Mouse (Mus musculus) CH12.LX (cell line): ENCODE results near the gene Sipa1l3. TPM values are rescaled to one million over a fixed set of nuclear protein-coding genes. Genes with fewer than 3 reads are reported as not detected.

ENCODE experiments used
- DNase-seq: peaks from one replicate; pipeline ENCODE4 v3.0.0-alpha.2; 2013; ENCODE audit errors: extremely low read depth
- H3K27ac ChIP-seq: 2 replicates; pipeline ENCODE4 v1.5.1; 2012; ENCODE audit warnings: low read depth, mild to moderate bottlenecking, control low read depth, moderate library complexity; ENCODE audit not compliant: insufficient read depth
- H3K27me3 ChIP-seq: replicated peaks from 2 replicates; pipeline ENCODE3; 2012; ENCODE audit warnings: inconsistent platforms
- H3K36me3 ChIP-seq, 2 experiments: replicated peaks in 1 of 2; 2 replicates each; pipeline versions ENCODE3 to v1.6.1; 2012; ENCODE audit warnings: inconsistent platforms in 1 of 2, low read length in 1 of 2, mild to moderate bottlenecking in 1 of 2, mixed read lengths in 1 of 2, moderate library complexity in 1 of 2; ENCODE audit not compliant: control insufficient read depth in 1 of 2, insufficient read depth in 1 of 2
- H3K4me1 ChIP-seq, 2 experiments: 2 replicates each; pipeline ENCODE4 v1.6.1; 2012; ENCODE audit warnings: inconsistent platforms in 1 of 2, moderate library complexity in 1 of 2; ENCODE audit not compliant: insufficient read depth in 2 of 2, control insufficient read depth in 1 of 2
- H3K4me2 ChIP-seq: 2 replicates; pipeline ENCODE4 v1.6.1; 2012; ENCODE audit warnings: low read depth, mild to moderate bottlenecking, control low read depth; ENCODE audit not compliant: poor library complexity, insufficient read depth, severe bottlenecking
- H3K4me3 ChIP-seq, 3 experiments: fragments of 150-350 bp in 1 of 3; sonication (generic) in 1 of 3; replicated peaks in 1 of 3; 2 replicates each; pipeline versions ENCODE3 to v1.5.1; 2011 to 2012; ENCODE audit warnings: low read depth in 2 of 3, low read length in 2 of 3, mild to moderate bottlenecking in 2 of 3, moderate library complexity in 2 of 3, control low read depth in 1 of 3, improper control_type of control experiment in 1 of 3, inconsistent platforms in 1 of 3, mixed read lengths in 1 of 3; ENCODE audit not compliant: poor library complexity in 1 of 3
- H3K79me2 ChIP-seq: replicated peaks from 2 replicates; pipeline ENCODE4 v1.6.1; 2012; ENCODE audit warnings: mild to moderate bottlenecking, moderate library complexity; ENCODE audit not compliant: control insufficient read depth, poor library complexity, insufficient read depth, severe bottlenecking; ENCODE audit errors: extremely low read depth
- H3K9ac ChIP-seq: 2 replicates; pipeline ENCODE4 v1.6.1; 2012; ENCODE audit warnings: low read depth, mild to moderate bottlenecking, control low read depth, moderate library complexity; ENCODE audit not compliant: insufficient read depth
- H3K9me3 ChIP-seq: replicated peaks from 2 replicates; pipeline ENCODE3; 2012; ENCODE audit warnings: low read length, inconsistent platforms, mixed read lengths
- BHLHE40 ChIP-seq: IDR thresholded peaks from 2 replicates; pipeline ENCODE4 v1.6.1; 2011; ENCODE audit warnings: mild to moderate bottlenecking, low read depth, low read length, improper control_type of control experiment
- CHD1 ChIP-seq: IDR thresholded peaks from 2 replicates; pipeline ENCODE4 v1.6.1; 2012; ENCODE audit warnings: low read depth, low read length, improper control_type of control experiment, inconsistent platforms
- CTCF ChIP-seq, 2 experiments: IDR thresholded peaks in 1 of 2; conservative IDR thresholded peaks in 1 of 2; 2 replicates each; pipeline ENCODE4 v1.5.1; 2011 to 2012; ENCODE audit warnings: low read depth in 2 of 2, low read length in 2 of 2, improper control_type of control experiment in 1 of 2, inconsistent platforms in 1 of 2, mild to moderate bottlenecking in 1 of 2, moderate library complexity in 1 of 2
- ELF1 ChIP-seq: IDR thresholded peaks from 2 replicates; pipeline ENCODE4 v1.6.1; 2014; ENCODE audit warnings: low read depth, mild to moderate bottlenecking, inconsistent platforms, low read length, improper control_type of control experiment
- GABPA ChIP-seq: IDR thresholded peaks from 2 replicates; pipeline ENCODE4 v1.6.1; 2012; ENCODE audit warnings: low read depth, low read length, improper control_type of control experiment, inconsistent platforms; ENCODE audit not compliant: insufficient replicate concordance
- HCFC1 ChIP-seq: IDR thresholded peaks from 2 replicates; pipeline ENCODE4 v1.6.1; 2012; ENCODE audit warnings: low read depth, mild to moderate bottlenecking, inconsistent platforms, low read length, improper control_type of control experiment
- IRF4 ChIP-seq: IDR thresholded peaks from 2 replicates; pipeline ENCODE4 v1.6.1; 2014; ENCODE audit warnings: low read depth, mild to moderate bottlenecking, inconsistent platforms, low read length, improper control_type of control experiment
- JUN ChIP-seq: IDR thresholded peaks from 2 replicates; pipeline ENCODE4 v1.6.1; 2011; ENCODE audit warnings: low read depth, mild to moderate bottlenecking, low read length, improper control_type of control experiment, moderate library complexity; ENCODE audit not compliant: insufficient read depth
- JUND ChIP-seq: conservative IDR thresholded peaks from 2 replicates; pipeline ENCODE4 v1.6.1; 2011; ENCODE audit warnings: low read depth, low read length, improper control_type of control experiment
- KAT2A ChIP-seq: IDR thresholded peaks from 2 replicates; pipeline ENCODE4 v1.6.1; 2012; ENCODE audit warnings: low read length, improper control_type of control experiment, inconsistent platforms; ENCODE audit not compliant: insufficient replicate concordance
- MAX ChIP-seq: IDR thresholded peaks from 2 replicates; pipeline ENCODE4 v1.6.1; 2011; ENCODE audit warnings: low read length, improper control_type of control experiment
- MXI1 ChIP-seq: IDR thresholded peaks from 2 replicates; pipeline ENCODE4 v1.6.1; 2011; ENCODE audit warnings: mild to moderate bottlenecking, low read depth, low read length, improper control_type of control experiment
- MYC ChIP-seq: IDR thresholded peaks from 2 replicates; pipeline ENCODE4 v1.6.1; 2011; ENCODE audit warnings: low read depth, mild to moderate bottlenecking, improper control_type of control experiment, low read length
- NELFE ChIP-seq: IDR thresholded peaks from 2 replicates; pipeline ENCODE4 v1.6.1; 2011; ENCODE audit warnings: low read depth, low read length, improper control_type of control experiment
- NRF1 ChIP-seq: IDR thresholded peaks from 2 replicates; pipeline ENCODE4 v1.6.1; 2014; ENCODE audit warnings: low read depth, mild to moderate bottlenecking, inconsistent platforms, low read length, improper control_type of control experiment, moderate library complexity
- PAX5 ChIP-seq: IDR thresholded peaks from 2 replicates; pipeline ENCODE4 v1.6.1; 2012; ENCODE audit warnings: low read length, inconsistent platforms, mixed read lengths
- POLR2A ChIP-seq: IDR thresholded peaks from 2 replicates; pipeline ENCODE4 v1.6.1; 2011; ENCODE audit warnings: low read depth, mild to moderate bottlenecking, improper control_type of control experiment, low read length
- POLR2AphosphoS2 ChIP-seq: IDR thresholded peaks from 2 replicates; pipeline ENCODE4 v1.6.1; 2011; ENCODE audit warnings: low read depth, low read length, improper control_type of control experiment
- RAD21 ChIP-seq: IDR thresholded peaks from 2 replicates; pipeline ENCODE4 v1.6.1; 2011; ENCODE audit warnings: low read depth, mild to moderate bottlenecking, low read length, improper control_type of control experiment, moderate library complexity
- SMC3 ChIP-seq: IDR thresholded peaks from 2 replicates; pipeline ENCODE4 v1.6.1; 2011; ENCODE audit warnings: low read depth, low read length, improper control_type of control experiment
- TBP ChIP-seq: conservative IDR thresholded peaks from 2 replicates; pipeline ENCODE4 v1.6.1; 2011; ENCODE audit warnings: low read depth, low read length, improper control_type of control experiment
- TCF12 ChIP-seq: IDR thresholded peaks from 2 replicates; pipeline ENCODE4 v1.6.1; 2014; ENCODE audit warnings: low read depth, mild to moderate bottlenecking, inconsistent platforms, low read length, improper control_type of control experiment
- UBTF ChIP-seq: IDR thresholded peaks from 2 replicates; pipeline ENCODE4 v1.6.1; 2012; ENCODE audit warnings: low read depth, mild to moderate bottlenecking, inconsistent platforms, low read length, improper control_type of control experiment, moderate library complexity
- USF1 ChIP-seq: IDR thresholded peaks from 2 replicates; pipeline ENCODE4 v1.6.1; 2014; ENCODE audit warnings: low read depth, mild to moderate bottlenecking, inconsistent platforms, low read length, improper control_type of control experiment
- USF2 ChIP-seq: conservative IDR thresholded peaks from 2 replicates; pipeline ENCODE4 v1.6.1; 2011; ENCODE audit warnings: low read depth, low read length, improper control_type of control experiment
- ZC3H11A ChIP-seq: IDR thresholded peaks from 2 replicates; pipeline ENCODE4 v1.6.1; 2012; ENCODE audit warnings: low read depth, mild to moderate bottlenecking, inconsistent platforms, low read length, improper control_type of control experiment
- ZKSCAN1 ChIP-seq: IDR thresholded peaks from 2 replicates; pipeline ENCODE4 v1.6.1; 2012; ENCODE audit warnings: low read depth, inconsistent platforms, low read length, improper control_type of control experiment, borderline replicate concordance
- ZMIZ1 ChIP-seq: IDR thresholded peaks from 2 replicates; pipeline ENCODE4 v1.6.1; 2012; ENCODE audit warnings: low read depth, mild to moderate bottlenecking, inconsistent platforms, low read length, improper control_type of control experiment
- ZNF384 ChIP-seq: IDR thresholded peaks from 2 replicates; pipeline ENCODE4 v1.6.1; 2012; ENCODE audit warnings: low read depth, low read length, improper control_type of control experiment, inconsistent platforms
- dilution Hi-C: fragments of 300-500 bp; cut with MboI; formaldehyde crosslinking; loops from 2 replicates; pipeline ENCODE4 v1.14.3; 2020; ENCODE audit warnings: low sequenced_read_pairs; ENCODE audit not compliant: extremely low pct_unique_long_range_greater_than_20kb, extremely low pct_ligation_motif_present
- in situ Hi-C: fragments of 300-500 bp; cut with MboI; formaldehyde crosslinking; loops from 3 replicates; pipeline ENCODE4 v1.14.3; 2019; ENCODE audit warnings: low sequenced_read_pairs, low pct_ligation_motif_present, low pct_unique_long_range_greater_than_20kb, mixed read lengths
- polyA plus RNA-seq: library from polyadenylated mRNA; unstranded; fragments of >175 nt; gene quantifications from 2 replicates; pipeline ENCODE4 v1.2.1, GENCODE M21; 2012; ENCODE audit warnings: low read depth; ENCODE audit not compliant: insufficient read length
- total RNA-seq, 2 experiments: library from RNA; depleted of rRNA; stranded (reverse); fragments of 300-350 nt in 1 of 2; fragments of >200 nt in 1 of 2; gene quantifications; 2 replicates each; pipeline ENCODE4 v1.2.3; 2012 to 2014

The Sipa1l3 gene
- total and polyA plus RNA-seq, 3 experiments, result 1.6 to 8.8 (median 5.9) TPM

- no peak overlapping the region for H3K9ac ChIP-seq
- H3K4me1 ChIP-seq, result no peaks in the 10 kb centered on the region
- dilution Hi-C loops, result no loop called here
- no peaks in the 10 kb centered on the region for H3K79me2 ChIP-seq
- H3K4me2 ChIP-seq, result no peak overlapping the region
- H3K9me3 ChIP-seq, result no peaks in the 10 kb centered on the region
- no peak for TF ChIP-seq NELFE
- no peak for TF ChIP-seq JUND
- no peak for TF ChIP-seq POLR2A
- no peak for TF ChIP-seq PAX5
- TF ChIP-seq RAD21, result no peak
- TF ChIP-seq NRF1, result no peak
- TF ChIP-seq JUN, result no peak
- no peak for TF ChIP-seq ZMIZ1
- TF ChIP-seq CHD1, result no peak
- TF ChIP-seq IRF4, result no peak
- no peak for TF ChIP-seq MAX
- no peak for TF ChIP-seq TCF12
- TF ChIP-seq USF2, result no peak
- no peak for TF ChIP-seq ZC3H11A
- no peak for TF ChIP-seq ZKSCAN1
- no peak for TF ChIP-seq USF1
- no peak for TF ChIP-seq BHLHE40
- no peak for TF ChIP-seq KAT2A
- no peak overlapping the region for H3K4me3 ChIP-seq
- in situ Hi-C loops, result no loop called here
- H3K27me3 ChIP-seq, result no peaks in the 10 kb centered on the region
- DNase-seq, result no peak
- no peaks in the 10 kb centered on the region for H3K36me3 ChIP-seq
- no peak overlapping the region for H3K27ac ChIP-seq
These were observed 52.7 kb downstream of the Sipa1l3 start for GRCm38 (mm10) chr7:29465736-29466135.

GRCm38 (mm10) chr7:29462820-29463219, 55.6 kb downstream of the Sipa1l3 start:
- Histone ChIP-seq H3K27ac (no peak overlapping the region), H3K4me1 (no peaks in the 10 kb centered on the region), H3K9ac (no peak overlapping the region), H3K4me2 (no peak overlapping the region), H3K9me3 (no peaks in the 10 kb centered on the region), H3K36me3 (peaks cover 0 to 1% of the 10 kb centered on the region in 2 experiments), H3K27me3 (no peaks in the 10 kb centered on the region), H3K79me2 (no peaks in the 10 kb centered on the region), H3K4me3 (no peak overlapping the region)
- dilution Hi-C loops (no loop called here), in situ Hi-C loops (no loop called here)
- no peak for DNase-seq
- TF ChIP-seq MXI1, result no peak
- TF ChIP-seq POLR2AphosphoS2, result no peak
- TF ChIP-seq CHD1, result no peak
- no peak for TF ChIP-seq PAX5
- TF ChIP-seq ZNF384, result no peak
- TF ChIP-seq SMC3, result no peak
- no peak for TF ChIP-seq IRF4
- no peak for TF ChIP-seq HCFC1
- no peak for TF ChIP-seq TBP
- no peak for TF ChIP-seq ELF1
- TF ChIP-seq UBTF, result no peak
- no peak for TF ChIP-seq CTCF (conservative IDR thresholded peaks at IDR 0.05 in 1 of 2, IDR thresholded peaks at IDR 0.05 in 1 of 2; ENCODE audit: low read depth in 2 of 2, low read length in 2 of 2)
- TF ChIP-seq BHLHE40, result no peak
- no peak for TF ChIP-seq TCF12
- no peak for TF ChIP-seq RAD21
- TF ChIP-seq GABPA, result no peak
- TF ChIP-seq MYC, result no peak
